Mouse (Mus musculus): ENCODE measurements around the gene Skida1. TPM values are rescaled to one million over a fixed set of nuclear protein-coding genes. Genes with fewer than 3 reads are reported as not detected.

Skida1 gene
- polyA plus RNA-seq, 1 experiment from 2014 or later, result 8.8 TPM

DNA sequence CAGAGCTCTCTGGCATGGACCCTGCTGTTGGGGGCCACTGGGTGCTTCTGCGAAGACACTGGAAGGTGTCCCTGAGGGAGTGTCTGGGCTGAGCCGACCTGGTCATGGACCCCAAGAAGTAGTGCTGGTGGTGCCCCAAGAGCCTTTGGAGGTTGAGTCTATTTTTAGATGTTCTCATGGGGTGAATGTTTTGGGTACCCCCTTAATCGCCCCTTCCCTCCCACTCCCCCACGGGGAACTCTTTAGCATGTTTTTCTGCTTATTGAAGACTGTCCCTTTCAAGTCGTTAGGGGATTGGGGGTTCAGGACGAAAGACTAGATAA lies 16.8 kb upstream of the Skida1 start:
- Histone ChIP-seq H3K36me3 (ENCODE audit: insufficient read depth, low read length) (0 out of 2 replicates have a peak, but pooled peaks cover 3% of the 10 kb centered on the region), H3K4me1 (ENCODE audit: insufficient read depth, low read length) (peaks cover 15% of the 10 kb centered on the region), H3K4me2 (replicated peaks; ENCODE audit: low read depth, low read length) (peak overlapping the region; percentile 86), H3K27ac (ENCODE audit: low read length) (peak overlapping the region; percentile 100), H3K9ac (replicated peaks; ENCODE audit: low read length) (peak overlapping the region; percentile 99), H3K4me3 (ENCODE audit: low read length) (peak overlapping the region; percentile 80), H3K9me3 (ENCODE audit: low read length) (no peaks in the 10 kb centered on the region), H3K27me3 (ENCODE audit: insufficient read depth, low read length) (no peaks in the 10 kb centered on the region)
- no peak for ATAC-seq (ENCODE audit: low FRiP score, low TSS enrichment)
- WGBS, result 4% methylated on average over 6 of the region's 6 CpGs

GRCm38 (mm10) chr2:18064941-18065707 lies 16.3 kb upstream of the Skida1 start:
- Histone ChIP-seq H3K4me3 (ENCODE audit: low read length) (peak overlapping the region; percentile 80), H3K27me3 (ENCODE audit: insufficient read depth, low read length) (no peaks in the 10 kb centered on the region), H3K4me2 (replicated peaks; ENCODE audit: low read depth, low read length) (peak overlapping the region; percentile 86), H3K27ac (ENCODE audit: low read length) (peak overlapping the region; percentile 100), H3K9ac (replicated peaks; ENCODE audit: low read length) (peak overlapping the region; percentile 99), H3K9me3 (ENCODE audit: low read length) (no peaks in the 10 kb centered on the region), H3K36me3 (ENCODE audit: insufficient read depth, low read length) (0 out of 2 replicates have a peak, but pooled peaks cover 3% of the 10 kb centered on the region), H3K4me1 (ENCODE audit: insufficient read depth, low read length) (peaks cover 15% of the 10 kb centered on the region)
- WGBS, result under 1% methylated on average over 45 of the region's 85 CpGs
- peak; percentile 67 for ATAC-seq (ENCODE audit: low FRiP score, low TSS enrichment)

DNA sequence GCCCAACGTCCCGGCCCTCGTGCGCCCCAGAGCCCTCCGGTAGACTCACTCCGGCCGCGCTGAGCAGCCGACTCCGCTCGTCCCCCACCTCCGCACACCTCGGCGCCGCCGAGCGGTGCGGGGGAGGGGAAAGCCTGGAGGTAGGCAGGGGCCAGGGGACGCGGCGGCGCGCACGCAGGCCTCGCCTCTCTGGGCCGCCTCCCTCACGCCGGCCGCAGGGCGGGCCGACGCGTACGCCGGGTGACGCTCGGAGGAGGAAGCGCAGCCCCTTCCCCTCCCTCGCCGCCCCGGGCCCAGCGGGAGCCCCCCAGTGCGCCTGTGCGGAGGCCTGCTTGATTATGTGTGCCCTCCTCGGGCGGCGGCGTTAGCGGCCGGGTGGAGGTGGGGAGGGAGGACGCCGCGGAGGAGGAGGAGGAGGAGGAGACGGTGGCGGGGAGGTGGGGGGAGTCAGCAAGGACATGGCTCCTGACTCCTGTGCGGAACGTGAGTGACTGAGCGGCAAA lies 15.6 kb upstream of the Skida1 start:
- under 1% methylated on average over 40 of the region's 58 CpGs for WGBS

DNA sequence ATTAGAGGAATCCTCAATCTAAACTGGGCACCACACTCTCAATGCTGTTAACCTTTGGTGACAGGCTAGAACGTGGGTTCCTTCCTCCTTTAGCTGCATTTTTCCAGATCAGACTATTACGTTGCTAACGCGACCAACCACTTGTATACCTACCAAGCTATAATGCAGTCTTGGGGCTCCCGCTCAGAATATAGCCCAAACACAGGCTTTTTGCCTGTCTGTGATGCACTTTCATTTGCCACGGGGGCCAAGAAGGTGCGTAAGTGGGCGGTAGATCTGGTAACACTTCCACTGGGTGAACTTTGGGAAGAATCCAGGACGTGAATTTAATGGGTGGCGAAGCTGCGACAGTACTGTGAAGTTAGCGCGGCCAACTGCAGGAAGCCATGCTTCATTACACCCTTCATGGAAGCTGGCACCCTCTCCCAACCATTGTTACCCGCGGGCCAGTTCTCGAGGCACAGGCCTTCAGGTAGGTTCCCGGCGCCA lies 15.0 kb upstream of the Skida1 start:
- WGBS, result 0% methylated on average over 18 of the region's 18 CpGs
- H3K27me3 ChIP-seq (ENCODE audit: insufficient read depth, low read length), result no peaks in the 10 kb centered on the region
- ATAC-seq (ENCODE audit: low FRiP score, low TSS enrichment), result peak; percentile 55
- 0 out of 2 replicates have a peak, but pooled peaks cover 3% of the 10 kb centered on the region for H3K36me3 ChIP-seq (ENCODE audit: insufficient read depth, low read length)
- peaks cover 20% of the 10 kb centered on the region for H3K4me1 ChIP-seq (ENCODE audit: insufficient read depth, low read length)
- H3K4me2 ChIP-seq (replicated peaks; ENCODE audit: low read depth, low read length), result peak overlapping the region; percentile 86
- peak overlapping the region; percentile 99 for H3K9ac ChIP-seq (replicated peaks; ENCODE audit: low read length)
- H3K9me3 ChIP-seq (ENCODE audit: low read length), result no peaks in the 10 kb centered on the region
- H3K4me3 ChIP-seq (ENCODE audit: low read length), result peak overlapping the region; percentile 80
- H3K27ac ChIP-seq (ENCODE audit: low read length), result peak overlapping the region; percentile 100

More for the DNA sequence above, 15.6 kb upstream of the Skida1 start:
- Histone ChIP-seq H3K36me3 (ENCODE audit: insufficient read depth, low read length) (0 out of 2 replicates have a peak, but pooled peaks cover 3% of the 10 kb centered on the region), H3K9ac (replicated peaks; ENCODE audit: low read length) (peak overlapping the region; percentile 99), H3K4me2 (replicated peaks; ENCODE audit: low read depth, low read length) (peak overlapping the region; percentile 86), H3K4me3 (ENCODE audit: low read length) (peak overlapping the region; percentile 80), H3K4me1 (ENCODE audit: insufficient read depth, low read length) (peaks cover 15% of the 10 kb centered on the region), H3K27me3 (ENCODE audit: insufficient read depth, low read length) (no peaks in the 10 kb centered on the region), H3K27ac (ENCODE audit: low read length) (peak overlapping the region; percentile 100), H3K9me3 (ENCODE audit: low read length) (no peaks in the 10 kb centered on the region)
- ATAC-seq (ENCODE audit: low FRiP score, low TSS enrichment), result peak; percentile 96

DNA sequence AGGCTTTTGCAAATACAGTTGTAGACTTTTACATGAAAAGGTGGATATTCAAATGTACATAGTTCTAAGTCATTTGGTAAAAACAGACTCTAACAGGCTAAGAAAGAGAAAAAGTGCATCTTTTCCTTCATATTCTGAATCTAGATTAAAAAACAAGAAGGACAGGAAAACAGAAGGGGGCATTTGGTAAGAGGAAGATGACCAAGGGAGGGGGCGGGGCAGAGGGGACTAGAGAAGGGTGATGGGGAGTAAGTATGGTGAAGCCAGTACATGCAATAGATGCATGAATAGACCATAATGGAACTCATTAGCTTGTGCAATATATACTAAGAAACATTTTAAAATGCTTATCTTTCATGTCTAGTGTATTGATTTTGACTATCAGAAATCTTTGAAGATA lies 11.5 kb upstream of the Skida1 start:
- Histone ChIP-seq H3K4me3 (ENCODE audit: low read length) (no peak overlapping the region), H3K36me3 (ENCODE audit: insufficient read depth, low read length) (no peaks in the 10 kb centered on the region), H3K27ac (ENCODE audit: low read length) (no peak overlapping the region), H3K4me2 (replicated peaks; ENCODE audit: low read depth, low read length) (no peak overlapping the region), H3K9me3 (ENCODE audit: low read length) (no peaks in the 10 kb centered on the region), H3K27me3 (ENCODE audit: insufficient read depth, low read length) (no peaks in the 10 kb centered on the region), H3K4me1 (ENCODE audit: insufficient read depth, low read length) (peaks cover 11% of the 10 kb centered on the region), H3K9ac (replicated peaks; ENCODE audit: low read length) (no peak overlapping the region)
- ATAC-seq (ENCODE audit: low FRiP score, low TSS enrichment), result no peak
- 91% methylated on average over 1 of the region's 1 CpGs for WGBS

DNA sequence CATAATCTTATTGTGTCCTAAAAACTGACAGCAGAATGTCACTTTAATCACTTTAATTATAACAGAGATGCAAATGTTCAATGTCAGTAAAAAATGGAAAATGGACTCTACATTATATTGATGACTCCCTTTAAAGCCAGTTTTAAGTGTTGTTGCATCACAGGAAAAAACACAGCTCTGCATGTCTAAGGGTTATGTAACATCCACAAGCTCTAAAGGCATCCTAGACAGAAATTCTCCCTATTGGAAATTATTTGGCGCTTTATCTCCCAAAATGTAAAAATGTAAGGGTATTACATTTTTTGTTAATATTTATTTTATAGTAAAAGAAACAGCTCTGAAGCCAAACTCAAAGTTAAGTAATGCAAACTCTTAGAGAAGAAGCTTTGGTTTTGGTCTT lies 11.0 kb upstream of the Skida1 start:
- no peaks in the 10 kb centered on the region for H3K9me3 ChIP-seq (ENCODE audit: low read length)
- H3K4me3 ChIP-seq (ENCODE audit: low read length), result no peak overlapping the region
- no peak overlapping the region for H3K4me2 ChIP-seq (replicated peaks; ENCODE audit: low read depth, low read length)
- no peak overlapping the region for H3K9ac ChIP-seq (replicated peaks; ENCODE audit: low read length)
- no peaks in the 10 kb centered on the region for H3K36me3 ChIP-seq (ENCODE audit: insufficient read depth, low read length)
- H3K27me3 ChIP-seq (ENCODE audit: insufficient read depth, low read length), result no peaks in the 10 kb centered on the region
- no peak for ATAC-seq (ENCODE audit: low FRiP score, low TSS enrichment)
- no peak overlapping the region for H3K27ac ChIP-seq (ENCODE audit: low read length)
- H3K4me1 ChIP-seq (ENCODE audit: insufficient read depth, low read length), result peaks cover 11% of the 10 kb centered on the region
- 93% methylated on average over 1 of the region's 1 CpGs for WGBS

DNA sequence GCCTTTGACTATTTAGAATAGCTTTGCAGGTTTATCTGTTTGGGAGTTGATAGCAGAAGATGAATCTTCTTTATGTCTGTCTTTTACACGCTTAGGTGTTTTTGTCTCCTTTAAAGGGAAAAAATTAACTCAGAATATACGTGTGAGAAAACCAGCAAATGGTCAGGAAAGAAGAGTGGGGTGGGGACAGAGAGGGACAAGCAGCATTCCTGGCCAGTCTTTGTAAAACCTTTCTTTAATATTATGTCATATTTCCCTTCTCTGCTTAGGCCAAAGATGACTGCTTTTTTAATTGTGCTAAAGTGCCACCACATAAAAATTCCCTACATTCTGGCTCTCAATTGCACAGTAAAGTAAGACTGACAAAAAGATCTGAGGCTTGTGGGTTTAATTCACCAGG lies 10.2 kb upstream of the Skida1 start:
- Histone ChIP-seq H3K27me3 (ENCODE audit: insufficient read depth, low read length) (no peaks in the 10 kb centered on the region), H3K36me3 (ENCODE audit: insufficient read depth, low read length) (no peaks in the 10 kb centered on the region), H3K27ac (ENCODE audit: low read length) (no peak overlapping the region), H3K4me3 (ENCODE audit: low read length) (no peak overlapping the region), H3K4me2 (replicated peaks; ENCODE audit: low read depth, low read length) (no peak overlapping the region), H3K9ac (replicated peaks; ENCODE audit: low read length) (no peak overlapping the region), H3K4me1 (ENCODE audit: insufficient read depth, low read length) (peaks cover 15% of the 10 kb centered on the region), H3K9me3 (ENCODE audit: low read length) (no peaks in the 10 kb centered on the region)
- WGBS, result 68% methylated on average over 2 of the region's 2 CpGs
- ATAC-seq (ENCODE audit: low FRiP score, low TSS enrichment), result no peak

DNA sequence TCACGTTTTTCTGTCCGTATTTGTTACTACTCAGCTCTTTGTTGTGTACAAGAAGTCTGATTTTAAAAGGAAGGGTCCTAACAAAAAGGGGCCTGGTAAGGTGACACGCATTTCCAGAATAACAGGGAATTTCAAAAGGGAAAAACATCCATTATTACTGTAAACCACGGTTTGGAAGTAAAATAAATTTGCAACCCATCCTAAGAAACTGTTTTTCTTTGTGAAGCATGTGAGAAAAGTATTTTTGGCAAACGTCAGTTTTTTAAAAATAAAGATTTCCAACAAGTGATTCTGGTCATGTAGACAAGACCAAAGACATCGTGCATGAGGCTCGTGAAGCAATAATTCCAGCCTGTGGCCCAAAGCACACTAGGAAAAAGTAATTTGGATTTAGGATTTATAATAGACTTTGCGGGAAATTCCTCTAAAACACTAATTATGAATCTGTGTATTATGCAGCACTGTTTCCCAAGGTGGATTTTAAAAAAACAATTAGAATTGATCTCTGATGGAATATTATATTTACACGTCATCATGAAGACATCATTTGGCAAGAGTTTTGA lies 9.4 kb upstream of the Skida1 start:
- H3K4me2 ChIP-seq (replicated peaks; ENCODE audit: low read depth, low read length), result peak overlapping the region; percentile 83
- H3K4me3 ChIP-seq (ENCODE audit: low read length), result peak overlapping the region; percentile 60
- H3K27me3 ChIP-seq (ENCODE audit: insufficient read depth, low read length), result no peaks in the 10 kb centered on the region
- no peaks in the 10 kb centered on the region for H3K9me3 ChIP-seq (ENCODE audit: low read length)
- H3K36me3 ChIP-seq (ENCODE audit: insufficient read depth, low read length), result no peaks in the 10 kb centered on the region
- WGBS, result 30% methylated on average over 9 of the region's 9 CpGs
- H3K27ac ChIP-seq (ENCODE audit: low read length), result peak overlapping the region; percentile 100
- peaks cover 24% of the 10 kb centered on the region for H3K4me1 ChIP-seq (ENCODE audit: insufficient read depth, low read length)
- H3K9ac ChIP-seq (replicated peaks; ENCODE audit: low read length), result peak overlapping the region; percentile 86
- ATAC-seq (ENCODE audit: low FRiP score, low TSS enrichment), result no peak

GRCm38 (mm10) chr2:18057336-18058145 lies 8.7 kb upstream of the Skida1 start:
- H3K4me2 ChIP-seq (replicated peaks; ENCODE audit: low read depth, low read length), result peak overlapping the region; percentile 83
- no peaks in the 10 kb centered on the region for H3K9me3 ChIP-seq (ENCODE audit: low read length)
- under 1% methylated on average over 48 of the region's 48 CpGs for WGBS
- H3K36me3 ChIP-seq (ENCODE audit: insufficient read depth, low read length), result no peaks in the 10 kb centered on the region
- H3K27ac ChIP-seq (ENCODE audit: low read length), result peak overlapping the region; percentile 100
- no peak for ATAC-seq (ENCODE audit: low FRiP score, low TSS enrichment)
- H3K27me3 ChIP-seq (ENCODE audit: insufficient read depth, low read length), result no peaks in the 10 kb centered on the region
- peak overlapping the region; percentile 60 for H3K4me3 ChIP-seq (ENCODE audit: low read length)
- peak overlapping the region; percentile 86 for H3K9ac ChIP-seq (replicated peaks; ENCODE audit: low read length)
- H3K4me1 ChIP-seq (ENCODE audit: insufficient read depth, low read length), result peaks cover 24% of the 10 kb centered on the region
